ENCODE assay signal across 12 mouse cellular contexts in genomic region chr12:112661851-112662250, GRCm38 (mm10). TPM values are rescaled to one million over a fixed set of nuclear protein-coding genes. Genes with fewer than 3 reads are reported as not detected.
DNase-seq lines count a peak whose midpoint lies in the region; ATAC-seq lines count a peak whose summit lies in the region.
"Had no signal": no experiment of that assay in that cellular context is flagged by ENCODE, and none has a peak within 500 bp of the region (broad histone marks: within the 10 kb centered on the region; RNA-seq: fewer than 3 reads in every experiment).

No protein-coding gene starts in this region.

- H3K27me3 ChIP-seq in kidney, embryonic 14.5 days (ENCODE audit: control insufficient read depth, insufficient read depth, low read length): no peaks in the 10 kb centered on the region
- no peaks in the 10 kb centered on the region for H3K27me3 ChIP-seq in embryonic facial prominence, embryonic 13.5 days
- no peaks in the 10 kb centered on the region for H3K27me3 ChIP-seq in forebrain, embryonic 16.5 days (replicated peaks; ENCODE audit: control insufficient read depth, insufficient read depth, low read length)
- H3K27me3 ChIP-seq in midbrain, embryonic 14.5 days (ENCODE audit: control insufficient read depth, insufficient read depth, low read length): no peaks in the 10 kb centered on the region

- no peaks in the 10 kb centered on the region for H3K9me3 ChIP-seq in kidney, embryonic 14.5 days (ENCODE audit: control insufficient read depth, low read length)
- H3K9me3 ChIP-seq in embryonic facial prominence, embryonic 13.5 days: no peaks in the 10 kb centered on the region
- H3K9me3 ChIP-seq in forebrain, embryonic 16.5 days (ENCODE audit: control insufficient read depth, low read length): no peaks in the 10 kb centered on the region
- no peaks in the 10 kb centered on the region for H3K9me3 ChIP-seq in midbrain, embryonic 14.5 days (ENCODE audit: control insufficient read depth, low read length)

- ATAC-seq in kidney, embryonic 14.5 days (ENCODE audit: low FRiP score, low TSS enrichment): no peak
- no peak for ATAC-seq in embryonic facial prominence, embryonic 13.5 days (ENCODE audit: insufficient number of reproducible peaks, insufficient read depth, low FRiP score, low TSS enrichment, low read depth)
- no peak for ATAC-seq in forebrain, embryonic 16.5 days
- no peak for ATAC-seq in midbrain, embryonic 14.5 days (ENCODE audit: low FRiP score, low TSS enrichment)

- peaks cover 56% of the 10 kb centered on the region for H3K4me1 ChIP-seq in kidney, embryonic 14.5 days (ENCODE audit: control insufficient read depth, insufficient read depth, low read length)
- H3K4me1 ChIP-seq in embryonic facial prominence, embryonic 13.5 days: peaks cover 66% of the 10 kb centered on the region
- H3K4me1 ChIP-seq in forebrain, embryonic 16.5 days (replicated peaks; ENCODE audit: control insufficient read depth, insufficient read depth, low read length): peaks cover 66% of the 10 kb centered on the region
- H3K4me1 ChIP-seq in midbrain, embryonic 14.5 days (ENCODE audit: control insufficient read depth, insufficient read depth, low read length): peaks cover 58% of the 10 kb centered on the region

- peak overlapping the region; percentile 86; the same call in 1 of the 2 replicates for H3K27ac ChIP-seq in kidney, embryonic 14.5 days (ENCODE audit: low read depth, low read length)
- H3K27ac ChIP-seq in embryonic facial prominence, embryonic 13.5 days: peak overlapping the region; percentile 92
- peak overlapping the region; percentile 63; the same call in 1 of the 2 replicates for H3K27ac ChIP-seq in forebrain, embryonic 16.5 days (ENCODE audit: low read length)
- H3K27ac ChIP-seq in midbrain, embryonic 14.5 days (replicated peaks; ENCODE audit: low read depth, low read length): peak overlapping the region; percentile 78

- WGBS in kidney, embryonic 14.5 days: 63% methylated on average over 9 of the region's 9 CpGs
- 86% methylated on average over 9 of the region's 9 CpGs for WGBS in embryonic facial prominence, embryonic 13.5 days
- WGBS in forebrain, embryonic 16.5 days: 82% methylated on average over 9 of the region's 9 CpGs
- WGBS in midbrain, embryonic 14.5 days: 83% methylated on average over 9 of the region's 9 CpGs

- peak overlapping the region; percentile 18; the same call in 1 of the 2 replicates for H3K9ac ChIP-seq in kidney, embryonic 14.5 days (ENCODE audit: low read depth, low read length)
- 0 out of 2 replicates have a peak overlapping the region, but pooled peaks have one; percentile 49 for H3K9ac ChIP-seq in embryonic facial prominence, embryonic 13.5 days
- no peak overlapping the region for H3K9ac ChIP-seq in forebrain, embryonic 16.5 days (replicated peaks; ENCODE audit: low read depth, low read length)
- H3K9ac ChIP-seq in midbrain, embryonic 14.5 days (replicated peaks; ENCODE audit: low read length): no peak overlapping the region; the same call in 1 of the 2 replicates

- H3K4me2 ChIP-seq in kidney, embryonic 14.5 days (replicated peaks; ENCODE audit: low read depth, low read length): no peak overlapping the region
- H3K4me2 ChIP-seq in embryonic facial prominence, embryonic 13.5 days: no peak overlapping the region
- H3K4me2 ChIP-seq in forebrain, embryonic 16.5 days (ENCODE audit: low read length): no peak overlapping the region
- no peak overlapping the region for H3K4me2 ChIP-seq in midbrain, embryonic 14.5 days (ENCODE audit: low read length)

- no peak for DNase-seq in kidney, postnatal 4 days
- no peak for DNase-seq in midbrain, embryonic 14.5 days
- no peak for DNase-seq in layer of hippocampus, adult 8-10 months (ENCODE audit: low spot score in 2 of 2)
- no peak for DNase-seq in adrenal gland, adult 8-10 months
- DNase-seq: cerebellum, adult 11 months; gastrocnemius, postnatal 14 days; kidney, postnatal 36 days; liver; thymus, adult 2 months had no signal

- H3K36me3 ChIP-seq in kidney, embryonic 14.5 days (ENCODE audit: control insufficient read depth, insufficient read depth, low read length): peaks cover 88% of the 10 kb centered on the region
- H3K36me3 ChIP-seq in embryonic facial prominence, embryonic 13.5 days: peaks cover 94% of the 10 kb centered on the region
- peaks cover 25% of the 10 kb centered on the region for H3K36me3 ChIP-seq in forebrain, embryonic 16.5 days (ENCODE audit: control insufficient read depth, insufficient read depth)
- H3K36me3 ChIP-seq in midbrain, embryonic 14.5 days (ENCODE audit: control insufficient read depth, insufficient read depth, low read length): peaks cover 76% of the 10 kb centered on the region

- H3K4me3 ChIP-seq in kidney, embryonic 14.5 days (ENCODE audit: low read length): no peak overlapping the region
- no peak overlapping the region for H3K4me3 ChIP-seq in embryonic facial prominence, embryonic 13.5 days
- H3K4me3 ChIP-seq in forebrain, embryonic 16.5 days (replicated peaks; ENCODE audit: low read length): no peak overlapping the region
- H3K4me3 ChIP-seq in midbrain, embryonic 14.5 days (replicated peaks; ENCODE audit: low read depth, low read length): no peak overlapping the region

RNA-seq across cellular contexts. Expression of gene Akt1, which starts 12.8 kb away (rescaled TPM):
- polyA plus RNA-seq in kidney, embryonic 14.5 days (2014; fragmentation: Nextera tagmentation; extraction: Ambion mirVana): 50.8 and 58.5 TPM in 2 replicates
- 49.7 and 60.0 TPM in 2 replicates for polyA plus RNA-seq in embryonic facial prominence, embryonic 13.5 days (2015; fragmentation: Nextera tagmentation; extraction: Ambion mirVana)
- 56.9 and 57.1 TPM in 2 replicates for polyA plus RNA-seq in forebrain, embryonic 16.5 days (2015; fragmentation: Nextera tagmentation; extraction: Ambion mirVana)
- polyA plus RNA-seq in midbrain, embryonic 14.5 days (2014; fragmentation: Nextera tagmentation; extraction: Ambion mirVana): 64.8 and 82.1 TPM in 2 replicates
- 100 to 1,000 TPM; 153 to 162 (median 161) TPM for total RNA-seq in layer of hippocampus, adult 8-10 months (2022)
- 100 to 1,000 TPM; 275 to 460 (median 313) TPM for total RNA-seq in adrenal gland, adult 8-10 months (2022)

RNA-seq across cellular contexts. Expression of gene Zbtb42, which starts 16.8 kb away (rescaled TPM):
- 3.8 and 5.7 TPM in 2 replicates for polyA plus RNA-seq in kidney, embryonic 14.5 days (2014; fragmentation: Nextera tagmentation; extraction: Ambion mirVana)
- polyA plus RNA-seq in embryonic facial prominence, embryonic 13.5 days (2015; fragmentation: Nextera tagmentation; extraction: Ambion mirVana): 2.3 and 3.1 TPM in 2 replicates
- 0.65 and 0.92 TPM in 2 replicates for polyA plus RNA-seq in forebrain, embryonic 16.5 days (2015; fragmentation: Nextera tagmentation; extraction: Ambion mirVana)
- 1.9 and 3.5 TPM in 2 replicates for polyA plus RNA-seq in midbrain, embryonic 14.5 days (2014; fragmentation: Nextera tagmentation; extraction: Ambion mirVana)
- total RNA-seq in layer of hippocampus, adult 8-10 months (2022): 1 to 10 TPM in 3 of 4 experiments, under 1 TPM in 1; 0.98 to 2.2 (median 1.1) TPM
- total RNA-seq in adrenal gland, adult 8-10 months (2022): 10 to 100 TPM in 3 of 4 experiments, 1 to 10 TPM in 1; 8.7 to 20.1 (median 15.9) TPM

RNA-seq across cellular contexts. Expression of gene Siva1, which starts 17.4 kb away (rescaled TPM):
- 314 and 362 TPM in 2 replicates for polyA plus RNA-seq in kidney, embryonic 14.5 days (2014; fragmentation: Nextera tagmentation; extraction: Ambion mirVana)
- 249 and 252 TPM in 2 replicates for polyA plus RNA-seq in embryonic facial prominence, embryonic 13.5 days (2015; fragmentation: Nextera tagmentation; extraction: Ambion mirVana)
- 68.9 and 75.9 TPM in 2 replicates for polyA plus RNA-seq in forebrain, embryonic 16.5 days (2015; fragmentation: Nextera tagmentation; extraction: Ambion mirVana)
- polyA plus RNA-seq in midbrain, embryonic 14.5 days (2014; fragmentation: Nextera tagmentation; extraction: Ambion mirVana): 62.3 and 63.9 TPM in 2 replicates
- total RNA-seq in layer of hippocampus, adult 8-10 months (2022): 10 to 100 TPM; 20.8 to 23.5 (median 22.1) TPM
- total RNA-seq in adrenal gland, adult 8-10 months (2022): 10 to 100 TPM; 37.0 to 73.9 (median 51.5) TPM

RNA-seq across cellular contexts. Expression of gene Adssl1, which starts 42.0 kb away (rescaled TPM):
- 8.0 and 9.3 TPM in 2 replicates for polyA plus RNA-seq in kidney, embryonic 14.5 days (2014; fragmentation: Nextera tagmentation; extraction: Ambion mirVana)
- polyA plus RNA-seq in embryonic facial prominence, embryonic 13.5 days (2015; fragmentation: Nextera tagmentation; extraction: Ambion mirVana): 4.3 and 4.4 TPM in 2 replicates
- polyA plus RNA-seq in forebrain, embryonic 16.5 days (2015; fragmentation: Nextera tagmentation; extraction: Ambion mirVana): 1.8 and 2.4 TPM in 2 replicates
- polyA plus RNA-seq in midbrain, embryonic 14.5 days (2014; fragmentation: Nextera tagmentation; extraction: Ambion mirVana): 2.8 and 3.1 TPM in 2 replicates
- 10 to 100 TPM in 3 of 4 experiments, 1 to 10 TPM in 1; 9.6 to 30.4 (median 20.8) TPM for total RNA-seq in layer of hippocampus, adult 8-10 months (2022)
- 10 to 100 TPM; 15.2 to 53.1 (median 30.7) TPM for total RNA-seq in adrenal gland, adult 8-10 months (2022)

RNA-seq across cellular contexts. Expression of gene Cep170b, which starts 58.4 kb away (rescaled TPM):
- polyA plus RNA-seq in kidney, embryonic 14.5 days (2014; fragmentation: Nextera tagmentation; extraction: Ambion mirVana): 11.5 and 15.1 TPM in 2 replicates
- polyA plus RNA-seq in embryonic facial prominence, embryonic 13.5 days (2015; fragmentation: Nextera tagmentation; extraction: Ambion mirVana): 13.8 and 16.7 TPM in 2 replicates
- 18.8 and 22.9 TPM in 2 replicates for polyA plus RNA-seq in forebrain, embryonic 16.5 days (2015; fragmentation: Nextera tagmentation; extraction: Ambion mirVana)
- polyA plus RNA-seq in midbrain, embryonic 14.5 days (2014; fragmentation: Nextera tagmentation; extraction: Ambion mirVana): 31.7 and 33.7 TPM in 2 replicates
- 100 to 1,000 TPM; 190 to 216 (median 203) TPM for total RNA-seq in layer of hippocampus, adult 8-10 months (2022)
- 10 to 100 TPM; 43.6 to 74.0 (median 59.1) TPM for total RNA-seq in adrenal gland, adult 8-10 months (2022)

Comparison
In these comparisons a context has a peak if more than half of its experiments do, and no peak if none do; other contexts are left out.
1. H3K9ac ChIP-seq: peak in kidney, embryonic 14.5 days (single experiment) and embryonic facial prominence, embryonic 13.5 days (single experiment); none in forebrain, embryonic 16.5 days (single experiment) and midbrain, embryonic 14.5 days (single experiment).
2. Peak in every context shown above with its lines, with median percentiles within 50 percentile points of each other: H3K27ac ChIP-seq.